Mouse (Mus musculus) lung, postnatal 0 days (tissue): ENCODE results near the gene Mup10. TPM values are rescaled to one million over a fixed set of nuclear protein-coding genes. Genes with fewer than 3 reads are reported as not detected.
"Not testable (repeated sequence)": the region's sequence is repeated elsewhere in the genome, so short reads cannot be mapped to it uniquely, and the experiment has no call there.

Experiments
- ATAC-seq: fragments of 200-750 bp; cut with Nextera tagmentation; 2 replicates; pipeline ENCODE4 v1.8.0; 2017; ENCODE audit warnings: moderate library complexity
- DNase-seq: peaks from one replicate; pipeline ENCODE4 v3.0.0-alpha.2; 2016; ENCODE audit warnings: low spot score
- H3K27ac ChIP-seq: fragments of 300-500 bp; sonication (generic); 2 replicates; pipeline ENCODE4 v1.5.1; 2014; ENCODE audit warnings: antibody characterized with exemption, mild to moderate bottlenecking, low read length, mixed read lengths
- H3K27me3 ChIP-seq: fragments of 300-500 bp; sonication (generic); replicated peaks from 2 replicates; pipeline ENCODE4 v1.6.1; 2014; ENCODE audit warnings: low read length, mixed read lengths; ENCODE audit not compliant: insufficient read depth
- H3K36me3 ChIP-seq: fragments of 300-500 bp; sonication (generic); 2 replicates; pipeline ENCODE4 v1.6.1; 2014; ENCODE audit warnings: low read length, mixed read lengths; ENCODE audit not compliant: insufficient read depth
- H3K4me1 ChIP-seq: fragments of 300-500 bp; sonication (generic); 2 replicates; pipeline ENCODE4 v1.6.1; 2014; ENCODE audit warnings: antibody characterized with exemption, low read depth, low read length, mixed read lengths; ENCODE audit not compliant: insufficient read depth
- H3K4me2 ChIP-seq: fragments of 300-500 bp; sonication (generic); replicated peaks from 2 replicates; pipeline ENCODE4 v1.6.1; 2014; ENCODE audit warnings: low read depth, mild to moderate bottlenecking, low read length, moderate library complexity, mixed read lengths
- H3K4me3 ChIP-seq: fragments of 300-500 bp; sonication (generic); 2 replicates; pipeline ENCODE4 v1.5.1; 2014; ENCODE audit warnings: low read depth, low read length
- H3K9ac ChIP-seq: fragments of 300-500 bp; sonication (generic); replicated peaks from 2 replicates; pipeline ENCODE4 v1.6.1; 2014; ENCODE audit warnings: low read depth, mild to moderate bottlenecking
- H3K9me3 ChIP-seq: fragments of 300-500 bp; sonication (generic); 2 replicates; pipeline ENCODE4 v1.6.1; 2016; ENCODE audit warnings: low read length, mixed read lengths
- WGBS: fragments of 180-500 bp; shearing (Covaris S2); extraction: QIAGEN DNeasy Blood & Tissue Kit; methylation state at CpG from one replicate; pipeline ENCODE4 v1.1.7; 2014; 5-methylcytosine and 5-hydroxymethylcytosine counted together
- polyA plus RNA-seq: library from polyadenylated mRNA; unstranded; fragments of >200 nt; fragmentation: Nextera tagmentation; extraction: Ambion mirVana; gene quantifications from 2 replicates; pipeline ENCODE4 v1.2.1, GENCODE M21; 2015

The Mup10 gene
- polyA plus RNA-seq = not detected in 2 replicates

DNA sequence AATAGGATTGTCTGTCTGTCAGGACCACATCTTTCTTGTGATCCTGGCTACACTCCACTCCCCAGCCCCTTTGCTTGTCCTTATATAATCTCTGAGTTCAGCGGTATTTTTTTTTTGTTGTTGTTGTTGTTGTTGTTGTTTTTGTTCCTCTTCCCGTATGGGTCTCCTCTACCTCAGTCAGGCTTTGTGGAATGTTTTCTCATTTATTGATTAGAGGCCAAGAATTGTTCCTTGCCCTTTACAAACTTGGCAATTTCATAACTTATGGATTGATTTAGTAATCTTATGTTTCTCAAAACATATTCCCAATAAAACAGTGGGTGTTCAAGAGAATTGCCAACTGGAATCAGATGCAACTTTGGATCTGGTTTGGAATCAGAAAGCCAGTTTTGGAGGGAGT lies at the start of gene Mup10:
Mup10 (minus strand) TSS at position 101 of the 400 bp plus-strand sequence.
- H3K36me3 ChIP-seq, H3K27ac ChIP-seq, H3K4me1 ChIP-seq, ATAC-seq, DNase-seq, H3K9ac ChIP-seq, H3K4me3 ChIP-seq, H3K4me2 ChIP-seq, H3K9me3 ChIP-seq, H3K27me3 ChIP-seq: not testable (repeated sequence)
- 76% methylated on average over 2 of the region's 2 CpGs for WGBS

Other genes starting within 250 kb of the Mup10 start
- not detected in 2 replicates for gene Mup9, start 160.2 kb downstream of the Mup10 start, polyA plus RNA-seq
- not detected in 2 replicates for gene Mup1, start 80.2 kb downstream of the Mup10 start, polyA plus RNA-seq
- gene Mup11, start 80.2 kb upstream of the Mup10 start, polyA plus RNA-seq = not detected in 2 replicates
- gene Mup12, start 159.1 kb upstream of the Mup10 start, polyA plus RNA-seq = not detected in 2 replicates
- not detected in 2 replicates for gene Mup22, start 239.3 kb upstream of the Mup10 start, polyA plus RNA-seq